Mouse (Mus musculus): Measurements from ENCODE around the gene Dnm3.

Gene Dnm3

DNA sequence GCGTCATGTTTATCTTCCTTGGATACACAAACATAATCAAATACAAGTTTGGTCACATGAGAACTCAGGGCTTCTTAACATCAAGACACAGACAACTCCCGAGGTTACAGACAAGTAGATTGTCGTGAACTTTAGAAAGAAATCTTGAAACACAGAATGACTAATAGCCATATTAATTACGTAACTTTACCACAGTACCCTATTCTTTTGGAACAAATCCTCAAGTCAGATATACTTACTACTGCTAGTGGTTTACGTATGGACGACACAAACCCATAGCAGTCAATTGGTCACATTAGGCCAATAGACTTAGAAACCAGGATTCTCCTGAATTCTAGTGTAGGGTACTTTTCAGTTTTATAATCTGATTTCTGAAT is 459.2 kb downstream of the Dnm3 start:
- no peak for DNase-seq (ENCODE audit: low spot score)

GRCm38 (mm10) chr1:162017975-162018600 is 459.7 kb downstream of the Dnm3 start:
- DNase-seq (ENCODE audit: low spot score) = no peak

DNA sequence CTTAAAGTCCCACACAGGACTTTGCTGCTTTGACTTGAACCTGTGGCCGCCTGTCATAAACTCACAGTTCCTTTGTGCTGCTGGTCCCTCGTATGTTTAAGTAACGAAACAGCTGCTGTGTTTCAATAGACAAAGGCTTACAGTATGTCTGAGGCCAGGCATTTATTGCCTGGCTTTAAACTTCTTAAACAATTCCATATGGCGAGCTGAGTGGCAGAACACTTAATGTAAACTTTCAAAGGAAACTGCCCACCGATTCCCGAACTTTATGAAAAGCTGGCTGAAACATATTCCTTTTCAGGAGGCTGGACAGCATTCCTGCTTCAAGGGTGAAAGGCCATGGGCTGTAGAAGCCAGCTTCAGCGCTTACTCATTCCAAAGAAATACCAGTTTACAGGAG is 460.9 kb downstream of the Dnm3 start:
- DNase-seq (ENCODE audit: low spot score) = no peak

GRCm38 (mm10) chr1:162015247-162015862 is 462.5 kb downstream of the Dnm3 start:
- DNase-seq (ENCODE audit: low spot score) = no peak

DNA sequence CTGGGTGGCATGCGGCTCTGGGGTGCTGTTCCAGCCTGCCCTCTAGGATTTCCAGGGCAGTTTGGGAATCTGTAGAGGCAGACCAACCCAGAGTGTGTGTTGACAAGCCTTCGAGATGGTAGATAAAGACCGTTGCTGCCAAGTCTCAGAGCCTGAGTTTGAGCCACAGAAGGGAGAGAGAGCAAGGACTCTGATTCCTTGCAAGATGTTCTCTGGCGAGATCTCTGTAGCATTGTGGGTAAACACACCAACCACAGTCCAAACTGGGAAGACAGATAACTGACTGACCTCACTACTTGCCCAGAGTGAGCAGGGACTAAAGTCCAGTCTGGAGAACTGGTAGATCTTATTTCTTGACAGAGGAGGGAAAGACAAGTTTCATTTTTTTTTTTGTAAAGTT is 464.3 kb downstream of the Dnm3 start:
- no peak for DNase-seq (ENCODE audit: low spot score)

DNA sequence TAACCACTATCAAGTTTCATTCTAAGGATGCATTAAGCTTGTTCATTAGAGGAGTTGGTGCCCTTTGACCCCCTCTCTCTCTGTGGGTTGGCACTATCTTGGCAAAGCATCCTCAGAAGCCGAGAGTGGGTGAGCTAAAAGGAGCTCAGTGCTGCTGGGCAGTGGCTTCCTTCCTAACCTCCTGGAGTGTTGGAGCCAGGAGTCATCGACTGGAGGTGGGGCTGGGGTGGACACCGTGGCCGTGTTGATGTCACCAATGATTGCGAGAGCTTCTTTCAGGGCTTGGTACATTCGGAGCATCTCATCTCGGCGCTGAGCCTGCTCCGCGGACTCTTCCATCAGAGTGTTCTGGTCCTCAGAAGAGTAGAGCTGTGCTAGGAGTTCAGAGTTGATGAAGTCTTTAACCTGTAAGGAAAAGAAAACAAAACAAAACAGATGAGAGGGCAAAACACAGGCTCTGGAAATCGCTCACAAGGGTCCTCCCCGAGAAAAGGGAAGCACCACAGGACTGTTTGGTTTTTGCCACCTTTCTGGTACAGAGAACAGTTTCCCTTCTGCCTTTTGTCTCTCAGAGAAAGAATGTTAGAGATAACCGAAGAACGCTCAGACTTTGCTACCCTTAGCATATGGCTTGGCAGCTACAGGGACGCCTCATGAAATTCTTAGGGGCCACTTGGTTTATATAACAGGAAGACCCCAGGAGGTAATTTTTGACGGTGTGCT is 466.1 kb downstream of the Dnm3 start:
- no peak for DNase-seq (ENCODE audit: low spot score)

DNA sequence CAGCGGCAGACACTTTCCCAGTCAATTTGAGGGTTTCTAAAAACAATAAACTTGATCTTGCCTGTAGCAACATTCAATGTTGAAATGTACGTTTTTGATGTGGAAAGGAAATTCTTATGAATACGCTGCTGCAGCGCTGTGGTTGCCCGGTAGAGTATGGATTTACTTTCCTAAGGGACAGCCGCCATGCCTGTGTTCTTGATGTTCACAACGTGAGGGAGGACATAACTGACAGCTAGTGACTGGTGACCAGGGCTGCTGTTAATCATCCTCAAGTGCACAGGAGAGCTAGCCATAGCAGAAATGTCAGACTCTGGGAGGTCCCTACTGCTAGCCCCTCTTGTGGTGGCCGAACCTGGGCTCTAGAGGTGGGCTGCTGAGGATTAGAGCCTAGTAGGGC is 468.7 kb downstream of the Dnm3 start:
- DNase-seq (ENCODE audit: low spot score) = no peak

GRCm38 (mm10) chr1:162008631-162009067 is 469.2 kb downstream of the Dnm3 start:
- no peak for DNase-seq (ENCODE audit: low spot score)

DNA sequence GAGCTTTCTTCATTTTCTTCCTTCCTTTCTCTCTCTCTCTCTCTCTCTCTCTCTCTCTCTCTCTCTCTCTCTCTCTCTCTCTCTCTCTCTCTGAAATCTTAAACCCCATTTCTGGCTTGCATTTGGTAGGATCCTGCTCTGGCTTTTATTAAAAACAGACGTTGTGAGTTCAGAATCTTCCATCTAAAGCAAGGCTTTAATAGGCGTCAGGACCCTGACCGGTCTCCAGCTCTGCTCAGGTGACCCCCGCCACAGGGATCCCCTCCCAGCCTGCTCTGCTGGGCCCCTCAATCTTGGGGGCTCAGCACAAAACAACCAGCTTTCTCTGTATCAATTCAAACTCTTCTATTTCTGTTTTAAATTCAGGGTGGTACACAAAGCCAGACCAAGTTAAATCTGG is 469.6 kb downstream of the Dnm3 start:
- no peak for DNase-seq (ENCODE audit: low spot score)

GRCm38 (mm10) chr1:162006109-162006508 is 471.7 kb downstream of the Dnm3 start:
- no peak for DNase-seq (ENCODE audit: low spot score)

DNA sequence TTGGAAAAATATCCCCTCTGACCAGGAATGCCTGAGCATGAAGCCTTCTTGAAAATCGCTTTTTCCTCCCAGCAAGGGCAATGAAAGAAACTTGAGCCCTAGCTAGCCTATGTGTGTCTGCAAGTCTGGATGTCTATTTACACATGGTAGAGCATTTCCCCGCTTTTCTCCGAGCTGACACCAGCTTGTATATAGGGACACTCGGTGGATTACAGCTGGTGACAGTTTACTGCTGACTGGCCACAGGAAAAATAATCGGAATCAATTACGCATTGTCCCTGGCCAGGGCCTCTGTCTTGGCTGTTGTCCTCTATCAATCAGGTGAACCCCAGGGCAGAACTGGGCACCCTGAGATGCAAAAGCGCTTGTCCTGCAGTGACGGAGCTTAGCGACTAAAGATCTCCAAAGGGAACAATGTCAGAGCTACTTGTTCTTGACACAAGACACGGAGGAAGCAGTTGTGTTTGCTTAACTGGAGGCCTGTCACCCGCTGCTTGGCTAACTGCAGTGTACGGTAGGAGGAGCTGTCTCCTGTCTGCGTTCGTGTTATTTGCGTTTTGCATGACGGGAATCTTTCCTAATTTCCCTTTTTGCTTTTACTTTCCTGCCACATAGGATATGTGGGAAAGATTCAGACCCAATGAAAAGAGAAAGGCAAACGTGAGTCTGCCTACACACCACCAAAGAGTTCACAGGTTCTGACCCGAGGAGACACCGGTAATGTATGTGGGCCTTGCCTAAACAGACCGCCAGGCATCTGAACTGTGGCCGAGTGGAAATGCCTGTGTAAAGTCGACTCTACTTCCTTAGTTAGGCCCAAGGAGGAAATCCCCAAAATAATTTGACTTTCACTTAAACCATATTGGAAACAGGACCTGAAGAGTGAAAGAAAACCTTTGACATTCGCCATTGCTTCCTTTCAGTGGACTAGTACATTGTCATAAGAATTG is 472.7 kb downstream of the Dnm3 start:
- no peak for DNase-seq (ENCODE audit: low spot score)

DNA sequence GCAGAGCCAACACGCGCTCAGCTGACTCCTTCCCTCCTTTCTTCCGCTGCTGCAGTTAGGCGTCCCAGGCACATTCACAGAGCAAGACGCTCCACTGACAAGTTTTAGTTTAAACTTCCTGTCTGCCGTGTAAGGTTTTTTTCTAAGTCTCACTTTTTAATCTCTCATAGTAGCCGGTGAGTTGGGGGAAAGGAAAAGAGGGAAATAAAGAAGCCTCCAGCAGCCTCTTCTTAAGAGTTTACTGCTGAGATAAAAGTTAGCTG is 473.4 kb downstream of the Dnm3 start:
- DNase-seq (ENCODE audit: low spot score) = no peak

GRCm38 (mm10) chr1:162003729-162004517 is 473.9 kb downstream of the Dnm3 start:
- no peak for DNase-seq (ENCODE audit: low spot score)

- DNase-seq (ENCODE audit: low spot score) = no peak
Observed at GRCm38 (mm10) chr1:162001328-162001727, 476.5 kb downstream of the Dnm3 start.

DNA sequence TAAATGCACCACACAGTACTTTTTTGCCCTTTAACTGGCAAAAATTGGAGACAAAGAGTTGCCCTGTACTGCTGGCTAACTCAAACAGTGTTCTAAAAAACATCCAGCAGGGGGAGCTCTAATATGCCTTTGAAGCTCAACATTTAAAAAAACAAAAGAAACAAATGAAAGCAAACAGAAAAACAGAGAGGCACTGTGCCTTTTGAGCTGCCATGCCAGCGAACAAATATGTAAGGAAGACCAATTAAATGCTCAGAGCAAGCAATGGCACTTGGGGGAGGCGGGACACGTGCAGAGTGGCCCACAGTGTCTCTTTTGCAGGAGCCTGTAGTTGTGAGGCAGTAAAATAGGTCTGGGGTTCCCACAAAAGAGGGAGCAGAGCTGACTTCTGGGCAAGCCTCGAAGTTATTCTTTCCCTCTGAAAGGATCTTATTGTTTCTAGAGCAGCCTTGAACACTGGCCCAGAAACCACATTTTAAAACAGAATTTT is 477.9 kb downstream of the Dnm3 start:
- DNase-seq (ENCODE audit: low spot score) = peak; percentile 79

DNA sequence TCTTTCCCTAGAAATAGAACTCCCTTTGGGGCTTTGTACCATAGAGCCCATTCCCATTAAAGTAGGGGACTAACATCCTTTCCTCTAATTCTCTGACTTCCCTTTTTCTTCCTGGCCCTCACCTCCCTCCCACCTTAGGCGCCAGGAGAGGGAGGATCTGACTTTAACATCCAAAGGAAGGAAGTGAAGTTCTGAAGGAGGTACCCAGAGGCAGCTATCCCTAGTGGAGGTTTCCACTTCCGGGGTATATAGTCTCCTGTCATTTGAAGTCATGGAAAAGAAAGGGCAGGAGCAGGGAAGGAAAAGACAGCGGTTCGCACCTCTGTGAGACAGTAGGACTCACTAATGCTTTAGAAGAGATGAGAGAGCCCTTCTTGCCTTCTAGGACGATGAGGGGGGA is 478.5 kb downstream of the Dnm3 start:
- no peak for DNase-seq (ENCODE audit: low spot score)

DNA sequence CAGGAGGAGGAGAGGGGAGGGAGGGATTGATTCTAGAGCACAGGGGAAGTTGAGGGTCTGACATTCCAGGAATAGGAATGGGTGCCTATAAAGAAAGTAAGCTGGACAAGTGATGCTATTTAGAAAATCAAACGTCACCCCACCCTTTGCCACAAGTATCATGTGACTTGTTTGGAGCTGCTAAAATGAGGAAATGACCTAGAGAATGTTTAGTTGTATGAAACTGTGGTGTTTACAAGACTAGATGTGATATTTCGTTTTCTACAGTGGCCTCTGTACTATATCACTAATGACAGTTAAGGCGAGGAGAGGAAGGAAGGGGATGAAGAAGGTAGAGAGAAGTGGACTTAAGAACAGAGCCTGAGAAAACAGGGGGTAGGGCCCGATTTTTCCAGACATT is 479.1 kb downstream of the Dnm3 start:
- no peak for DNase-seq (ENCODE audit: low spot score)

- DNase-seq (ENCODE audit: low spot score) = no peak
Observed at GRCm38 (mm10) chr1:161992389-161992788, 485.4 kb downstream of the Dnm3 start.

DNA sequence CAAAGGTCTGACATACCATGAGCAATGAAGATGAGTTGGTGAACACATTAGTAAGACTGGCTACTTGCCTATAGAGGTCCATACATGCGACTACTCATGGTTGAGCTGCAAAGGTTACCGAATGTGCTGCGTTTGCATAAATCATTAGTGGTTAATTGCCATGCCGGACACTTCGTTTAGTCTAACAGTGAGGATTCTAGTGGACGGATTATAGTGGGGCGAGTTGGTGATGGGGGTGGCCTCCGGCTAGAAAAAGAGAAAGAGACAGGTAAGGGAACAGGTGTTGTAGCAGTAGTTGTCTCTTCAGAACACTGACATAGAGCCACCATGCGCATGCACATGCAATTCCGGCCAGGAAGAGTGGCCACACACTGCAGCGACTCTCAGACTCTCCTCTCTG is 486.0 kb downstream of the Dnm3 start:
- no peak for DNase-seq (ENCODE audit: low spot score)

DNA sequence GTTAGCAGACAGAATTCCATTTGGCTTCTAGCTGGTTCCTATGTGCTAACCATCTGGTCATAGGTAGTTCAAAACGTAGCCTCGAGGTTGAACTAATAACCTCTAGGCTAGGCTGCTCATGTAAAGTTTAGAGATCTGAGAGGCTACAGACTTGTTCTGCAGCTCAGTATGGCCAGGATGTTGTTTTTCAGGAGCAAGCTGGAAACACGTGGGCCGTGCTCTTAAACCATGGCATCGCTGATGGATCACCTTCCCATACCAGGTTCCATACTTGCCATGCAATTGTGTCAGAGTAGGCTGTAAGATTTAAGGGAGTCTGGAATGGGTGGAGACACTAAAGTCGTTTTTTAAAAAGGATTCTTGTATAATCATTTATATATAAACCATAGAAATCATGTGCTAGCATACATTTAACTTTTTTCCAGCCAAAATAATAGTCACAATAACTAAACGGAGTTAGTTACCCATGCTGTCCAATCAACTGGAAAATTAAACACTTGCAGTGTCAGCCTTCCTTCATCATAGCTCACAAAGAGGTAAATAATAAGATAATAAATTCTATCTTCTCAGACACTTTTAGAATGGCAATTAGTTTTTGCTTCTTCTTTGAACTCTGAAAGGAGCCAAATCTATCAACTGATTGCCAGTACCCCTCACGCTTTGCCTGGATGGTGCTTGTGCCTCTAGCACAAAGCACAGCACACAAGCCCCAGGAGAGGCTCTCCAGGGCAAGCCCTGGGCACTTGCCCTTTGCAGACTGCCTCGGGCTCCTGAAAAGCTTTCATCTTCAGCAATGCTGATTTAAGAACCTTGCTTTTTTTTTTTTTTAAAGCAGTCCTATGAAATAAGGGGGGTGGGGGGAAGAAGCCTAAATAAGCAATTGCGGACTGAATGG is 486.9 kb downstream of the Dnm3 start:
- no peak for DNase-seq (ENCODE audit: low spot score)
